Mouse (Mus musculus) regulatory T cell (primary cell): ENCODE measurements around the gene Npas3.

Source experiments
- in situ Hi-C: fragments of 300-600 bp; cut with MboI, MseI; formaldehyde crosslinking; loops from one replicate; pipeline ENCODE4 v1.15.1; 2025; ENCODE audit warnings: high pct_unique_total_duplicates

Gene Npas3

GRCm38 (mm10) chr12:53581181-53581580, 332.7 kb downstream of the Npas3 start:
- in situ Hi-C loops, result no loop called here

GRCm38 (mm10) chr12:53587249-53587648, 338.8 kb downstream of the Npas3 start:
- in situ Hi-C loops, result no loop called here

GRCm38 (mm10) chr12:53587691-53588504, 339.4 kb downstream of the Npas3 start:
- in situ Hi-C loops, result no loop called here

- in situ Hi-C loops, result no loop called here
Measured at GRCm38 (mm10) chr12:53589446-53589961, 341.0 kb downstream of the Npas3 start.

GRCm38 (mm10) chr12:53605661-53606060, 357.2 kb downstream of the Npas3 start:
- in situ Hi-C loops, result no loop called here

GRCm38 (mm10) chr12:53612120-53612519, 363.6 kb downstream of the Npas3 start:
- in situ Hi-C loops, result no loop called here

GRCm38 (mm10) chr12:53621271-53621670, 372.8 kb downstream of the Npas3 start:
- in situ Hi-C loops, result no loop called here

GRCm38 (mm10) chr12:53623793-53624192, 375.3 kb downstream of the Npas3 start:
- in situ Hi-C loops, result no loop called here

GRCm38 (mm10) chr12:53624379-53625021, 376.0 kb downstream of the Npas3 start:
- in situ Hi-C loops, result no loop called here

- in situ Hi-C loops, result no loop called here
Measured at GRCm38 (mm10) chr12:53629483-53630120, 381.1 kb downstream of the Npas3 start.

- in situ Hi-C loops, result no loop called here
Measured at GRCm38 (mm10) chr12:53630607-53631006, 382.1 kb downstream of the Npas3 start.

- in situ Hi-C loops, result no loop called here
Measured at GRCm38 (mm10) chr12:53631315-53632106, 383.0 kb downstream of the Npas3 start.

- in situ Hi-C loops, result no loop called here
Measured at GRCm38 (mm10) chr12:53638571-53638970, 390.1 kb downstream of the Npas3 start.

- in situ Hi-C loops, result no loop called here
Measured at GRCm38 (mm10) chr12:53647282-53647681, 398.8 kb downstream of the Npas3 start.

GRCm38 (mm10) chr12:53656301-53656700, 407.8 kb downstream of the Npas3 start:
- in situ Hi-C loops, result no loop called here

- in situ Hi-C loops, result no loop called here
Measured at GRCm38 (mm10) chr12:53664084-53664483, 415.6 kb downstream of the Npas3 start.

GRCm38 (mm10) chr12:53671846-53672245, 423.4 kb downstream of the Npas3 start:
- in situ Hi-C loops, result no loop called here

GRCm38 (mm10) chr12:53677091-53677630, 428.7 kb downstream of the Npas3 start:
- in situ Hi-C loops, result no loop called here

GRCm38 (mm10) chr12:53678166-53678565, 429.7 kb downstream of the Npas3 start:
- in situ Hi-C loops, result no loop called here

- in situ Hi-C loops, result no loop called here
Measured at GRCm38 (mm10) chr12:53679161-53679560, 430.7 kb downstream of the Npas3 start.

GRCm38 (mm10) chr12:53680501-53680900, 432.0 kb downstream of the Npas3 start:
- in situ Hi-C loops, result no loop called here
